Mouse (Mus musculus): Measurements from ENCODE around the gene Ewsr1. TPM values are rescaled to one million over a fixed set of nuclear protein-coding genes. Genes with fewer than 3 reads are reported as not detected.
"Not testable (repeated sequence)": the region's sequence is repeated elsewhere in the genome, so short reads cannot be mapped to it uniquely, and the experiment has no call there.

The Ewsr1 gene
- polyA plus RNA-seq, 1 experiment from 2014 or later: 909 TPM

DNA sequence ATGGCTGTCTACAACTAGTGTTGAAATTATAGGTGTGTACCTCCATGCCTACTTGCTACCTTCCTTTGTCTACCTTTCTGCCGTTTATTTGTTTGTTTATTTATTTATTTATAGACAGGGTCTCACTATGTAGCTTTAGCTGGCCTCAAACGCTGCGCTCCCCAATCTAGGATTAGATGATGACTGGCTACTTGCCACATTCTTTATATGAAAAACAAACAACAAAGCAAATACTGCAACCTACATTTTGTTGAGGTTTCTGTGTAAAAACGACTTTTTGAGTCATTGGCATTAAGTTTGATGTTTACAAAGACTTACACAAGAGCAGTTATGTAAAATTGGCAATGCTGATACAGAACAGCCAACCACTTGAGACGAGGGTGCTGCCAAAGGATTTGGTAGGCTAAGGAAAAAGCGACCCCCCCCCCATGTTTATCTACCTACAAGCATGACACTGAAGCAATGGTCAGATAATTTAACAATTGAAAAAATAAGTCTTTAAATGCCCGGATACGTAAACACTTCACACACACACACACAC, 2.5 kb downstream of the Ewsr1 start:
- 63% methylated on average over 8 of the region's 8 CpGs for WGBS
- H3K4me2 ChIP-seq: peak overlapping the region; percentile 87
- no peaks in the 10 kb centered on the region for H3K9me3 ChIP-seq
- no peak overlapping the region for H3K27ac ChIP-seq
- peaks cover 37% of the 10 kb centered on the region for H3K4me1 ChIP-seq
- peak overlapping the region; percentile 100; the same call in 1 of the 2 replicates for H3K9ac ChIP-seq
- H3K4me3 ChIP-seq: peak overlapping the region; percentile 99
- no peaks in the 10 kb centered on the region for H3K27me3 ChIP-seq
- ATAC-seq (ENCODE audit: insufficient number of reproducible peaks, insufficient read depth, low FRiP score, low TSS enrichment, low read depth): no peak
- H3K36me3 ChIP-seq: peaks cover 16% of the 10 kb centered on the region

DNA sequence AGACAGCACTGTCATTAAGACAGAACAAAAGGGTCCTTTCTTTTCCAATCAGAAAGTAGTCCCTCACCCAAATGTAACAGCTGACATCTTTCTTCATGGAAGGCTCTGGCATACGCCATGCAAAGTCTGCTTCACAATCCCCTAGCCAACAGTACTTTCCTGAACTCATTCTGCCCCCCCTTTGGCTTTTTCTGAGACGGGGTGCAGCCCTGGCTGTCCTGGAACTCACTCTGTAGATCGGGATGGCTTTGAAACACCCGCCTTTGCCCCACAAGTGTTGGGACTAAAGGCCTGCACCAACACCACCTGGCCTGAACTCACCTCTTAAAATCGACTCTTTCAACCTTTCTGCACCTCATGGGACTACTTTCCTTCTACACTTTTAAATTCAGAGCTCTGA, 3.2 kb downstream of the Ewsr1 start:
- H3K27ac ChIP-seq: no peak overlapping the region
- no peaks in the 10 kb centered on the region for H3K27me3 ChIP-seq
- ATAC-seq (ENCODE audit: insufficient number of reproducible peaks, insufficient read depth, low FRiP score, low TSS enrichment, low read depth): no peak
- peak overlapping the region; percentile 87 for H3K4me2 ChIP-seq
- H3K36me3 ChIP-seq: peaks cover 22% of the 10 kb centered on the region
- peaks cover 31% of the 10 kb centered on the region for H3K4me1 ChIP-seq
- H3K4me3 ChIP-seq: no peak overlapping the region
- 76% methylated on average over 5 of the region's 5 CpGs for WGBS
- no peak overlapping the region for H3K9ac ChIP-seq
- no peaks in the 10 kb centered on the region for H3K9me3 ChIP-seq

DNA sequence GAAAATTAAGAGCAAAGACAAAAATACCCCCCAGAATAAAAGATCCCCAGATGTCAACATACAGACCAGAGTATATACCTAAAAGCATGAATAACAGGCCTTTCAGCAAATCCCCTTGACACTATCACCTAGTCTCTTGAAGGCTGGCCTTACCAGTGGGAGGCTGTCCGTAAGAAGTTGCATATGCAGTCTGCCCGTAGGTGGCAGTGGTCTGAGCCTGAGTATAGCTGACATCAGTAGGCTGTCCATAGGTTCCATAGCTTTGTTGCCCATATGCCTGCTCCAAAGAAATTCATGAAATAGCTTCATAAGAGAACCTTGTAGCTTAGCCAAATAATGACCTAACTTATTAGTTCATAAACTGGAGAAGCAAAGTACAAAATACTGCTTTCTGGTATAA, 7.4 kb downstream of the Ewsr1 start:
- no peaks in the 10 kb centered on the region for H3K9me3 ChIP-seq
- H3K36me3 ChIP-seq: peaks cover 59% of the 10 kb centered on the region
- no peak overlapping the region for H3K4me2 ChIP-seq
- peaks cover 14% of the 10 kb centered on the region for H3K4me1 ChIP-seq
- no peaks in the 10 kb centered on the region for H3K27me3 ChIP-seq
- 57% methylated on average over 2 of the region's 2 CpGs for WGBS
- no peak overlapping the region for H3K27ac ChIP-seq
- H3K4me3 ChIP-seq: no peak overlapping the region
- no peak for ATAC-seq (ENCODE audit: insufficient number of reproducible peaks, insufficient read depth, low FRiP score, low TSS enrichment, low read depth)
- H3K9ac ChIP-seq: no peak overlapping the region

DNA sequence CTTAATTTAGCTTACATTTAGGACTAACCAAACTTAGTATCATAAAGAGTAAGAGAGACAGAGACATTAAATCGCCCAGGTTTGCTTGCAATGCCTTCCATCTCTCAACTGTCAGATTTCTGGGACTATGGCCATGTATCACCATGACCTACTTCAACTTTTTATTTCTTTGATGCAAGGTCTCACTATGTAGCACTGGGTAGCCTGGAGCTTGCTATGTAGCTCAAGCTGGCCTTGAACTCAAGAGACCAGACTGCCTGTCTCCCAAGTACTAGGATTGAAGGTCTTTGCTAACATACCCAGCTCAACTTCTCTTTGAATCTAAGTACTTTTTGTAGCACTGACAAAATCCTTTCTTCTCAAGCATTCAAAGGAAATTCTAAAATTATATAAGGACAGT, 9.9 kb downstream of the Ewsr1 start:
- Histone ChIP-seq H3K4me1 (peaks cover 3% of the 10 kb centered on the region), H3K36me3 (peaks cover 85% of the 10 kb centered on the region), H3K27ac (no peak overlapping the region), H3K9ac (no peak overlapping the region), H3K9me3 (no peaks in the 10 kb centered on the region), H3K27me3 (no peaks in the 10 kb centered on the region), H3K4me2 (no peak overlapping the region), H3K4me3 (no peak overlapping the region)
- ATAC-seq (ENCODE audit: insufficient number of reproducible peaks, insufficient read depth, low FRiP score, low TSS enrichment, low read depth): no peak
- 96% methylated on average over 1 of the region's 1 CpGs for WGBS

DNA sequence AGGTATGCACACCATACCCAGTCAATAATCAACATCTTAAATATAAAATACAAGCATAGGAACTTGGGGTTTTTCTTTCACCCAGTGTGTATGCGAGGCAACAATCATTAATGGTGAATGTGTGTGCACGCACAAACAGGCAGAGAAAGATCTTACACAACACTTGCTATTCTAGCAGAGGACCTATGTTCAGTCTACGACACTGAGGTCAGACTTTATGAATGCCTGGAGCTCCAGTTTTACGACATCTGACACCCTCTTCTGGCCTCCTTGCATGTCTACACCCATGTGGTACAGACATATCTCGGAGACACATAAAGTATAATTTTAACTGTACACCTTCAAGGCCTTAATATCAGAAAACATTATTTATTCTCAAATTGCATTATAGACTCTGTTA, 22.2 kb downstream of the Ewsr1 start:
- H3K36me3 ChIP-seq: peaks cover 82% of the 10 kb centered on the region
- H3K27ac ChIP-seq; H3K4me3 ChIP-seq; H3K4me2 ChIP-seq; H3K27me3 ChIP-seq; H3K9me3 ChIP-seq; H3K4me1 ChIP-seq; H3K9ac ChIP-seq; ATAC-seq (ENCODE audit: insufficient number of reproducible peaks, insufficient read depth, low FRiP score, low TSS enrichment, low read depth): not testable (repeated sequence)
- 90% methylated on average over 4 of the region's 5 CpGs for WGBS

DNA sequence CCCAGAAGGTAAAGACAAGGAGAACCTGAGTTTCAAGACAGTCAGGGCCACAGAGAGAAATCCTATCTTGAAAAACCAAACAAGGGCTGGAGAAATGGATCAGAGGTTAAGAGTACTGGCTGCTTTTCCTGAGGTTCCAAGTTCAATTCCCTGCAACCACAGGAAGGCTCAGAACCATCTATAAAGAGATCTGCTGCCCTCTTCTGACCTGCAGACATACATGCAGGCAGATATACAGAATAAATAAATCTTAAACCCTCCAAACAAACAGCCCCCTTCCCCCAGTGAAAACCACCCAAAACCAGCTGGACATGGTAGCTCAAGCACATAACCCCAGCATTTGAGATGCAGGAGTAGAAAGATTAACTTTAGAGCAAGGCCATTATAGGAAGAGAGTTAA, 23.3 kb downstream of the Ewsr1 start:
- Histone ChIP-seq H3K9ac (no peak overlapping the region), H3K9me3 (no peaks in the 10 kb centered on the region), H3K4me1 (no peaks in the 10 kb centered on the region), H3K27me3 (no peaks in the 10 kb centered on the region), H3K4me3 (no peak overlapping the region), H3K36me3 (peaks cover 86% of the 10 kb centered on the region), H3K27ac (no peak overlapping the region), H3K4me2 (no peak overlapping the region)
- ATAC-seq (ENCODE audit: insufficient number of reproducible peaks, insufficient read depth, low FRiP score, low TSS enrichment, low read depth): no peak

DNA sequence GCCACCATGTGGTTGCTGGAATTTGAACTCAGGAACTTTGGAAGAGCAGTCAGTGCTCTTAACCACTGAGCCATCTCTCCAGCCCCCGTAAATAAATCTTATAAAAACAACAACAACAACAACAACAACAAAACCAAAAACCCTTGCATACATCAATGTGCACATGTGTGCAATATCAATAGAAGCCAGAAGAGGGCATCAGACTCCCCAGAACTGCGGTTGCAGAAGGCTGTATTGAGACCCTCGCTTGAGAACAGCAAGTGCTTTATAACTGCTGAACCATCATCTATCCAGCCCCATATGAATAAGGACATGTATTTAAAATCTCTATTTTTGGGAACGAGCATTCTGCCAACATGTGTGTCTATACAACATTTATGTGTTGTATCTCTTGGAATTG, 24.2 kb downstream of the Ewsr1 start:
- H3K9ac ChIP-seq: no peak overlapping the region
- no peak for ATAC-seq (ENCODE audit: insufficient number of reproducible peaks, insufficient read depth, low FRiP score, low TSS enrichment, low read depth)
- no peaks in the 10 kb centered on the region for H3K27me3 ChIP-seq
- H3K4me2 ChIP-seq: no peak overlapping the region
- no peaks in the 10 kb centered on the region for H3K9me3 ChIP-seq
- H3K36me3 ChIP-seq: peaks cover 86% of the 10 kb centered on the region
- WGBS: 71% methylated on average over 4 of the region's 4 CpGs
- no peak overlapping the region for H3K27ac ChIP-seq
- H3K4me1 ChIP-seq: no peaks in the 10 kb centered on the region
- H3K4me3 ChIP-seq: no peak overlapping the region

DNA sequence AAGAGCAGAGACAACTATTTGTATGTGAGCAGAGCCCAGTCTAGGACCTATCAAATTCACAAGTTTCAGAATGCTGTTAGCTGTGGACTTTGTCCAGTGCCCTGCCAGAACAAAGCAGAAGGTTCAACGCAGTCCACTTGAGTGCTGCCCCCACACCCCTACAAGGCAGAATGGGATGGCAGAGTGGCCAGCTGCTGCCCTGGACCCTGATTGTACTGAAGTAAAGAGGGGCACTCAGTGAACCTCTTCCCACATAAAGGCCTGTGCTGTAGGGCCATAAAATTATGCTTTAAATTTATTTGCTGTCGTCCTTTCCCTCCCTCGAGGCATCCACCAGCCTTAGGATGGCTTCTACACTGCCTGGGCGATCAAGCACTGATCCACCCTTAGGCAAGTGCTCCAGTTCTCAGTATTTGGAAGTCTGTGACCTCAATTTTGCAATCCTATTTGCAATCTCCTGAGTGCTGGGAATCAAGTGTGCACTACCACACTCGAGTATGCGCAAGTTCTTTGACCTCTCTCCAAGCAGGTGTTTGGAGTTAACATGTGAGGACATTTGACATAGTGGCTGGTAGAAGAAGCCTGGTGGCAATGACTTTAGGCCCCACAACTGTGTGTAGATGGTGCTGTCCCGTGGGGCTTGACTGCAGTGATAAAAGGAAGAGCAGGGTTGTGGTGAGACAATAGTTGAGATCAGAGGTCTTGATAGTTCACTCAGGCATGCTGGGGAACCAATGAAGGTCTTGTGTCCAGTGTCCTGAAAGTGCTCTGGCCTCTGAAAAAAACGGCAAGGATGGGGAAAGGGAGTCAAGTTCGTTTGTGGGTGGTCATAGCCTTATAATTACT, 30.7 kb downstream of the Ewsr1 start:
- ATAC-seq (ENCODE audit: insufficient number of reproducible peaks, insufficient read depth, low FRiP score, low TSS enrichment, low read depth): no peak
- Histone ChIP-seq H3K36me3 (peaks cover 54% of the 10 kb centered on the region), H3K27me3 (peaks cover 15% of the 10 kb centered on the region), H3K9me3 (no peaks in the 10 kb centered on the region), H3K4me2 (no peak overlapping the region), H3K4me3 (no peak overlapping the region), H3K27ac (no peak overlapping the region), H3K4me1 (peaks cover 18% of the 10 kb centered on the region), H3K9ac (no peak overlapping the region)
- WGBS: 88% methylated on average over 9 of the region's 9 CpGs

DNA sequence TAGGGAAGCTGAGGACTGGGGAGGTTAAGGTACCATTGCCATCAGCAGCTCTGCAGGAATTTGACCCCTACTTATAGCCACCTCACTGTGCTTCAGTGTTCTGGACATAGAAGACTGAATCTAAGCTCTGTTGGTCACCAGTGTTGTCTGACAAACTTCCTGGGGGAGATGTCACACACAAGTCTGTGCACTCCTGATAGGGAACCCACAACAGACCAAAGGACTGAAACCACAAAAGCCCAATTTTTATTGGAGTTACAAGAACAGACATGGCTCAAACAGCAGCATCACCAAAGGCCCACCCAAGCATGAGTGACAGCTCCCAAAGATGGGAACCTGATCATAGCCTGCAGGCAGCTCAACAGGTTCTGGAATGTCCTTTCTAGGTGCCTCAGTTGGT, 32.0 kb downstream of the Ewsr1 start:
- H3K36me3 ChIP-seq: peaks cover 41% of the 10 kb centered on the region
- H3K4me2 ChIP-seq: no peak overlapping the region
- peaks cover 30% of the 10 kb centered on the region for H3K4me1 ChIP-seq
- H3K9ac ChIP-seq: no peak overlapping the region
- H3K27ac ChIP-seq: no peak overlapping the region
- no peaks in the 10 kb centered on the region for H3K9me3 ChIP-seq
- peaks cover 27% of the 10 kb centered on the region for H3K27me3 ChIP-seq
- ATAC-seq (ENCODE audit: insufficient number of reproducible peaks, insufficient read depth, low FRiP score, low TSS enrichment, low read depth): no peak
- H3K4me3 ChIP-seq: no peak overlapping the region

DNA sequence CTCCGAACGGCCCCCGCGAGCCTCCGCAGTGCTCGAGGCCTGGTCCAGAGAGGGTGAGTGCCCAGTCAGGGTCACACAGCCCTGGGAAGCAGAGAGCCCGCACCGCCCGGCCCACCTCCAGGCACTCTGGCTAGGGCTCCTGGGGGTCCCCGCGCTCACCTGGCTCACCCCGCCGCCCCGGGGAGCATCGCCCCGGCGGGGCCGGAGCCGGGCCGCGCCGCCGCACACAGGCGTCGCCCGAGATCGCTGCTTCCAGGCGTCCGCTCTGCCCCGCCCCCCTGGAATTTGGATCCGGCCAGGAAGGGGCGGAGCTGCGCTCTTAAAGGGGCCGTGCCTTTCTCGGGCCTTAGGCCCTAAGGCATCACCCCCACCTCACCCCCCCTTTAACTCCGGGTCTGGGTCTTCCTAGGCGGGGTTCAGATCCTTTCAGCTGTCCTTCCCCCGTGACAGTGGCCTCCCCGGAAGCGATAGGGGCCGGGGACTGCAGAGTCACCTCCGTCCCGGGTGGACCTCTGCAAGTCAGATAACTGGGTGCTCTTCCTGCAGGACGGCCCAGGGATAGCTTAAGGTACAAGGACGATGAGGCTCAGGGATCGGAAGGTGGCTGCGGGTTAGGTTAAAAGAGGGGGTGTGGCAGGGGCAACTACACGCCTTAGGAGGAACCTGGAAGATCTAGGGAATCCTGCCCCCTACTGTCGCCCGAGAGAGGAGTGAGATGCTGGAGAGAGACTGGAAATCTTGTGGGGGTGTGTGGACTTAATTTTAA, 33.8 kb downstream of the Ewsr1 start, which contains the start of gene Gas2l1:
Gene Gas2l1, minus strand, starts transcription at position 272 of the 766 bp plus-strand sequence.
- H3K4me3 ChIP-seq: peak within 1 kb of the TSS; percentile 76
- peak within 1 kb of the TSS; percentile 66; the same call in 1 of the 2 replicates for H3K27ac ChIP-seq
- no peaks in the 10 kb centered on the region for H3K9me3 ChIP-seq
- peaks cover 46% of the 10 kb centered on the region for H3K27me3 ChIP-seq
- H3K9ac ChIP-seq: peak within 1 kb of the TSS; percentile 86
- WGBS: under 1% methylated on average over 47 of the region's 50 CpGs
- H3K4me1 ChIP-seq: peaks cover 43% of the 10 kb centered on the region
- H3K4me2 ChIP-seq: peak within 1 kb of the TSS; percentile 95
- peak; percentile 64 for ATAC-seq (ENCODE audit: insufficient number of reproducible peaks, insufficient read depth, low FRiP score, low TSS enrichment, low read depth)
- H3K36me3 ChIP-seq: peaks cover 29% of the 10 kb centered on the region

DNA sequence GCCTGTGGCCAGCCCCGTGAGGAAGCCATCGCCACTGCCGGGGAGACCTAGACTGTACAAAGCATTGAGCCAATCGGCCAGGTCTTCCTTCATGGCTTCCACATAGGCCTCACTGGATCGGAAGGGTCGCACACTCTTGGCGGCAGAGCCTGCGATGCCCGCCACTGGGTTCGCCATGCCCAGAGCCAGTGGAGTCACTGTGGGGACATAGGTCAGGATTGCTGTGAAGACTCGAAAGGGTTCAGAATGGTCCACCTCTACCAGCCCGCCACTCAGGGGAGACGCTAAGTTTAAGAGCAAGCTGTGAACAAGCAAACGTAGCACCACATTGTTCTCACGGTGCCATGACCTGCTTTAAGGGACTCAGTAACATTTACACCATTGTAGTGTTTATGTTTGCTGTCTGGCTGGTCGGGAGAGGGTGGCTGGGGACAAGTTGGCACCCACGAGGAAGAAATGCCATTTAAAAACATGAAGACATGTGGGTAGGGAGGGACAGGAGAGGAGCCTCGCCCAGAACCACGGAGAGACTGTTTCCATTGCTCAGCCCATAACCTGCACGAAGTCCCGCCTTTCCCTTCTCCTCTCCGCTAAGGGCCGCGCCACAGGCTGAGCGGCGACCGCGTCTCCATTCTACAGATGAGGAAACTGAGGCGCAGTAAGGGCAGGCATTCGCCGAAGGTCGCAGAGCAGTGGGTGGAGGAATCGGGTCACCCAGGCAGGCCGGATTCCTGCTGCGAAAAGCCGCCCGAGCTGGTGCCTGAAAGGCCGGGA, 34.6 kb downstream of the Ewsr1 start:
- H3K4me2 ChIP-seq: peak overlapping the region; percentile 95
- peak overlapping the region; percentile 86 for H3K9ac ChIP-seq
- ATAC-seq (ENCODE audit: insufficient number of reproducible peaks, insufficient read depth, low FRiP score, low TSS enrichment, low read depth): no peak
- peaks cover 47% of the 10 kb centered on the region for H3K4me1 ChIP-seq
- H3K4me3 ChIP-seq: peak overlapping the region; percentile 76
- H3K27ac ChIP-seq: peak overlapping the region; percentile 66; the same call in 1 of the 2 replicates
- peaks cover 53% of the 10 kb centered on the region for H3K27me3 ChIP-seq
- no peaks in the 10 kb centered on the region for H3K9me3 ChIP-seq
- peaks cover 23% of the 10 kb centered on the region for H3K36me3 ChIP-seq
- WGBS: 15% methylated on average over 38 of the region's 38 CpGs

Data from embryonic facial prominence, embryonic 13.5 days (tissue).